Mouse (Mus musculus) heart, postnatal 4 days (tissue): Measurements from ENCODE around the gene Hal. TPM values are rescaled to one million over a fixed set of nuclear protein-coding genes. Genes with fewer than 3 reads are reported as not detected.

Experiments used
- DNase-seq: peaks from one replicate; pipeline ENCODE4 v3.0.0; 2021
- total RNA-seq, 2 experiments: library from RNA; stranded (reverse); gene quantifications; 2 replicates each; pipeline ENCODE4 v1.2.3; 2021

Hal gene
- total RNA-seq, 2 experiments from 2014 or later, result 0.12 to 0.14 TPM

DNA sequence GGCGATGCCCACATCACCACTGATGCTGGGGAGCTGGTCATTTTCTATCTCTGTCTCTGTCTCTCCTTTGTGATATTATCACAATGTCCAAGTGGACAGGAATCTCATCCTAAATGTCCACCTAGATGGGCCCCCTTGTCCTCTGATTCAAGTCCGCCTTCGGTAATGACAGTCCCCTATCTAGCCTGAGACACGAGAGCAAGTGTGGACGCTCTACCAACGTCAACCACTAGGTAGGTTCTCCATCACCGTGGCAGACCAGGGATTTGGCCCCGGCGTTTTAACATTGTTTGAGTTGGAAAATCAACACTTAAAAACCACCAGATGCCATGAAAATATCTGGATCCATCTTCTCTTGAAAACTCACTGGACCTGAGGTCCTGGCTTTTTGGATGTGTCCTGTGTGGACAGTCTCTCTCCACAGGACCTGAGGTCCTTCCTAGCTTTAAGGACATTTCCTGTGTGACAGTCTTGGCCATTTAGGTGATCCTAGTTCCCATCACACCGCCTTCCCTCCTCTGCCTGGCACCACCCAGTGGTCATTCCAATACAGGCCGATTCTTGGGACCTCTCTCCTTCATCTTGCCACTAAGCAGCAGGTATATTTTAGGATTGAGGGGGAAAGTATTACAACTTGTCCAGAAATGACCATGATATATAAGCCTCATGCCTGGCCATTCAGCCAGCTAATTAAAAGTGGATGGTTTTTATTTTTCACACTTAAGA, 79.4 kb downstream of the Hal start:
- DNase-seq, result no peak

DNA sequence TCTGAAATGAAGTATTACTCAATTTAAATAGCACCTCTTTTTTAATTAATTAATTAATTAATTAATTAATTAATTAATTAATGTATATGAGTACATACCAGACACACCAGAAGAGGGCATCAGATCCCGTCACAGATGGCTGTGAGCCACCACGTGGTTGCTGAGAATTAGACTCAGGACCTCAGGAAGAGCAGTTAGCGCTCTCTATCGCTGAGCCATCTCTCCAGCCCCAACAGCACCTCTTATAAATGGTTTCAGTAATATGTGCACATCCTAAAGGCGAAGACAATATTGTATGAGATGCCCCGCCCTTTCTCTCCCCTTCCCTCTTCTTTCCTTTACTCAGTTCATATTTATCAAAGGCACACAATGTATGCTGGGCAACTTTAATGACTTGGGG, 80.1 kb downstream of the Hal start:
- DNase-seq, result no peak

Other genes with a start within 250 kb of the Hal start
- gene Elk3, start 177.6 kb upstream of the Hal start, total RNA-seq, result 100 to 1,000 TPM; 102 to 103 TPM
- 100 to 1,000 TPM in 1 of 2 experiments, 10 to 100 TPM in 1; 99.3 to 109 TPM for gene Lta4h, start 35.4 kb upstream of the Hal start, total RNA-seq
- under 1 TPM; 0.17 to 0.18 TPM for gene Amdhd1, start 51.3 kb downstream of the Hal start, total RNA-seq
- not detected for gene Ccdc38, start 51.9 kb downstream of the Hal start, total RNA-seq
- 10 to 100 TPM; 20.3 to 21.3 TPM for gene Snrpf, start 100.9 kb downstream of the Hal start, total RNA-seq
- gene Ntn4, start 151.9 kb downstream of the Hal start, total RNA-seq, result 10 to 100 TPM; 41.3 to 43.2 TPM